Mouse (Mus musculus) 3T3-L1 (cell line): ENCODE measurements at regions not wholly inside any gene's neighbourhood (a gene's known extent, or its start where the extent isn't known, plus 50 kb on each side); places are given as distances from the start of the nearest gene placed in this dataset.
A peak's percentile ranks its signal among the peaks of the same experiment; 100 is the strongest.

ENCODE experiments used
- DNase-seq: peaks from one replicate; pipeline ENCODE4 v3.0.0-alpha.2; 2015; ENCODE audit warnings: low read depth, low spot score

DNA sequence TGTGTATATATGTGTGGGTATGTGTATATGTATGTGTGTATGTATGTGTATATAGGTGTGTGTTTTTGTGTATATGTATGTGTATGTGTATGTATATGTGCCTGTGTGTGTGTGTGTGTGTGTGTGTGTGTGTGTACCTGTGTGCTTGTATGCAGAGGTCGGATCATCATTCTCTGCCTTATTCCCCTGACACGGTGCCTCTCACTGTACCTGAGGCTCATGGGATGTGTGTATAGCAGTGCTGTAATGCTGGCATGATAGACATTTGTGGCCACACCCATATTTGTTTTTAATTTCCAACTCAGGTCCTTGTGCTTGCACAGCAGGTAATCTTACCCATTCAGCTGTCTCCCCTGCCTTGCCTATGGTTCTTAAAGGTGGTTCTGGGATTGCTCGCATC is 402.1 kb upstream of the Tmpo start:
- DNase-seq = no peak

- no peak for DNase-seq
Measured at GRCm38 (mm10) chr10:91580959-91581358, 399.8 kb upstream of the Tmpo start.

GRCm38 (mm10) chr10:91575323-91576064 is 394.4 kb upstream of the Tmpo start:
- DNase-seq = no peak

GRCm38 (mm10) chr10:91572796-91573195 is 391.7 kb upstream of the Tmpo start:
- DNase-seq = no peak

GRCm38 (mm10) chr10:91569046-91569445 is 387.9 kb upstream of the Tmpo start:
- no peak for DNase-seq

DNA sequence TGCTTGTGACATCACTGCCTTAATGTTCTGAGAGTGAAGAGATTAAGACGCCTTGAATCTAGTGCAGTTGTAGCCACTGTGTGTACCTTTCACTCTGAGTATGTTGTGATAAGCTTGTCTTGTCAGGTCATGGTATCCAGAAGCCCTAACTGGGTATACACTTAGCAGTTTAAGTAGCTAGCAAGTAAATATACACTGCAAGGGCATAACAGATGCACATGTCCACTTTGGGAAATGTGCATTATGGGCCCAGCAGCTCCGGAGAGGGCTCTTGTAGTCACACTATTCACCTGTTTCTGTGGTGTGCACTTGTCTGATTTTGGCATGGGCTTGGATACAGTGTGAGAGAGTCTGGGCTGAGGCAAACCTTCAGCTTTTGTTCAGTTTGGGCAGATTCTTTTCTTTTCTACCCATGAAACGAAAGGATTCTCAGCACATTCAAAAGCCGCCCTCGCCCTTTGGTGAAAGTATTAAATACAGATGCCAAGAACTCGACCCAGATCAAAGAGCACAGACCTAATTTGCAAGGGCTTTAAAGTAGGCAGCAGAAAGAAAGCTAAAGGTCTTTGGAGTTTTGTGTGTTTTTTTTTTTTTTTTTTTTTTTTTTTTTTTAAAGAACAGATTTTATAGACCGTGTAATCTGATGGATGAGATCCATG is 385.1 kb upstream of the Tmpo start:
- no peak for DNase-seq

DNA sequence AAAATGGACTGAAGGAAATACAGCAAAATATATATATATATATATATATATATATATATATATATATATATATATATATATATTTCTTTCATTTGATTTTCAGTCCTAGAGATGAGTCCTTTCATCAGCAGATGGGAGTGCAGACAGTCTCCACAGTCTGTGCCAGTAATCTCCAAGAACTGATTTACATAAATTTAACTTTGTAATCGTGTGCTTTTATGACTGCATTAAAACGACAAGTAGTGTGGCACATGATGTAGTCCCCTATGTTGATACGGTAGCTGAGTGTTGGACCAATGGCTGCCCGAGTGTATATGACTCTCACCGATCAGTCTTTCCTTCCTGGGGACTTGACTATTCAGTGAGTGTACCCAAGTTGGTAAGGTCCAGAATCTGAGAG is 378.2 kb upstream of the Tmpo start:
- DNase-seq = no peak

DNA sequence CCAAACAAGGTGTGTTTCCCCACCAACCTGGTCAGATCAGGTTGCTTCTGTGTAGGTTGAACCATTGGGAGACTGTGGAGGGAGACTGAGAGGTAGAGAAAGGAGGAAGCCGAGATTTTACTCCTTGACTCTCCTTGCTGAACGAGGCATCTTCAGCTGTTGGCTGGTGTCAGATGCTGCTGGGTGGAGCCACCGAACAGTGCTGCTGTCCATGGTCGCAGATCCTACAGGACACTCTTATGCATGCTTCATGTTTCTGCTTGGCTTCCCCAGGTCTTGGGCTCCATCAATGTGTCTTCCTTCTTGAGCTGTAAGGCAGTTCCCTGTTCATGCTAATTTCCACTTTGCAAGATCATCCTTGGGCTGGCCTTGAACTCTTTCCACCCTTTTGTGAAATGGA is 367.0 kb upstream of the Tmpo start:
- no peak for DNase-seq

DNA sequence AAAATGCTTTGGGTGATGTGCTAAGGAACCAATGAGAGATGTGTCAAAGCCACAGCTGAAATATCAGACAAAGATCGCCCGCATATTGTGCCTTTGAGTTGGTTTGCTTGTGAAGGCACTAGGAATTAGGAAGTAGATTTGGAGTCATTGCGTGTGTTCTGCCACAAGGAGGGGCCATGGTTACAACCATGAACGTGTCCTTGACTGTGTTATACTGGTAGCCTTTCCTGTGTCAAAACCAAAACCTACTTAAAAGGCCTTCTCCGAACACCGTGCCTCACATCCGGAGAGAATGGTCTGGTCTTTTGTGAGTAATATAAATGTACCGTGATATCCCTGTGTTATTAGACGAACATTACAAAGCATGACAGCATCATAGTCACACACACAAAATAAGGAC is 365.0 kb upstream of the Tmpo start:
- DNase-seq = peak; percentile 40

DNA sequence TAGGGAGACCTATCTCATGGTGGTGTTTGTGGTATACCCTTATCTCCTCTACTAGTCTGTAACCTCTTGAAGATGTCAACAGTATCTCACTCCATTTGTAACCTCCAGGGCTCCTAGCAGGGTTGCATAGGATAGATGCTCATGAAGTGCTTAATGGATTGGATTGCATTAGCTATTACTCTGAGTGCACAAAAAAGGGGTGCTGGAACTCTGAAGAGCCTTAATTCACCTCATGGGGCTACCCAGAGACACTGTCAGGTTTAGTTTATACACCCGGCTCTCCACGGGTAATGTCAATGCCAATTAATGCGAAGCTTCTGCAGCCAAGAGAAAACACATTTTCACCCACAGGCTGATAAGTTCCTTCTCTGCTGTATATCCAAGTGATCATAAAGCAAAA is 364.3 kb upstream of the Tmpo start:
- no peak for DNase-seq

DNA sequence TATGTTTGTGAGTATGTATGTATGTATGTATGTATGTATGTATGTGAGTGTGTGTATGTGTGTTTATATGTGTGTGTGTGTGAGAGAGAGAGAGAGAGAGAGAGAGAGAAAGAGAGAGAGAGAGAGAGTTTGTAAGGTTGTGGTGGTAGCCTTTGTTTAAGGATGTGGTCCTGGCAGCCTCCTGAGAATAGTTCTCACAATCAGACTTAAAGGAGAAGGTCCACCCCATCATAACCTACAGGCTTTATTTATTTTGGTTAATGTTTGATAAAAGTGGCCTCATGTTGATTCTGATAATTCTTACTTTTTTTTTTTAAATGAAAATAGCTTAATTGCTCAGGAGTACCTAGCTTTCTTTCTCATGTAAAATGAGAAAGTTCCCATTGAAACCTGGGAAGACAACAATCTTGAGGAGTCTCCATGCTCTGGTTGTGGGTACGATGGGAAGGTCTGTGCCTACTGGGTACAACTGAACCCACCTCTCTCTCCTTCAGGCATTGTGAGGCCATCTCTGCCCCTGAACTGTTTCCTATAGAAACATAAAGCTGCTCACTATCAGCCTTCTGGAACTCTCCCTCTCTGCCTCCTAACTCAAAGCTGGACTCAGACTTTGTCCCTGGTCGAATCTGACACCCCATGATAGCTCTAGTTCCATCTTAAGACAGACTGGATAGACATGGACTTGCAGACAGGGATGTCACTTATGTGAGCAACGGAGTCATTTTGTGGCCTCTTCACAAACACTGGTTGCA is 362.2 kb upstream of the Tmpo start:
- DNase-seq = no peak

DNA sequence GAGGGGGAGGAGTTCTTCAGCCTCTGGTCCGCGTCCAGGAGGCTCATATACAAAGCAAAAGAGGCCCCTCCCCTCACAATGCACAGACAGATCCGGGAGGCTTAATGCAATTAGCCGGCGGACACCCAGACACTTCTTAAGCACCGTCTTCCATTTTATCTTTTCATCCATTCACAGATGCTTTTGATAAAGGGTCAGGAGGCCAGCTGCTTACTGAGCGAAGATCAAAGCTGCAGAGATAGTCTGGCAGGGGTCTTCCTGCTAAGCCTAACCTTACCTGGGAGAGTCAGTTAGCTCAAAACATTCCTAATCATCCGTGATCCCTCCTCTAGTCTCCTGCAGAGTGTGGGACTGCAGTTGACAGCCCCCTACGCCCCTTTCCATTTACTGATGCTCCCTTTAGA is 361.1 kb upstream of the Tmpo start:
- DNase-seq = no peak

DNA sequence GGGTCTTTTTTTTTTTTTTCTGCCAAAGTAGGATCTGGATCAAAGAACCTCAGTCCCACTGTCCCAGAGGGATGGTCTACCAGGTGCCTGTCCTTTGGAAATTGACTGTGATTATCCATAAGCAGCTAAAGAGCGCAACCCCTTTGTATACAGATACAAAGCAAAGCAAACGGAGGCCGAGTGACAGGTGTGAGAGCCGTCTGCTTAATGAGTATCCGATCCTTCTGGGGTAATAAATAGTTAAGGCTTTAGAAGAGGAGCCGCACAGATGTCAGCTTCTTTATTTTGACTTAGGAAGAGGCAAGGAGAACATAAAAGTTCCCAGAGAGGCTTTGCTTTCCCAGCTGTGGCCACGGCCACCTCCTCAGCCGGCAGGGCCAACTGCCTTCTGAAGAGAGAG is 356.1 kb upstream of the Tmpo start:
- no peak for DNase-seq

DNA sequence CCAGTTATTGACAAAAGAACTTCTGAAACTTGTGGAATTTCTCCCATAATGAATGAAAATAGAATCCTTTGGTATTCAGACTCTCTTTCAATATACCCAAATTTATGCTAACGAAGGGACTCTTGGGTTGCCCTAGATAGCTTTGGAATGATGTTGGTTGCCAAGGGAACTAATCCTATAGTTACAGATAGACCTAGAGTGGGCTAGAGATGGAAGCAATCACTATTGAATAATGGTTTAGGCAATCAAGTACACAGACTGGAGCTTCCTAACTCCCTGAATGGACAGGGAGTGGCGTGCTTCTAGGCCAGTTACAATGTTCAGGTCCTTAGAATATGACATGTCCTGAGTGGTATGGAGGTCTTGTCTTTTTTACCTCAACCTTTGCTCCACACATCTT is 354.3 kb upstream of the Tmpo start:
- DNase-seq = no peak

DNA sequence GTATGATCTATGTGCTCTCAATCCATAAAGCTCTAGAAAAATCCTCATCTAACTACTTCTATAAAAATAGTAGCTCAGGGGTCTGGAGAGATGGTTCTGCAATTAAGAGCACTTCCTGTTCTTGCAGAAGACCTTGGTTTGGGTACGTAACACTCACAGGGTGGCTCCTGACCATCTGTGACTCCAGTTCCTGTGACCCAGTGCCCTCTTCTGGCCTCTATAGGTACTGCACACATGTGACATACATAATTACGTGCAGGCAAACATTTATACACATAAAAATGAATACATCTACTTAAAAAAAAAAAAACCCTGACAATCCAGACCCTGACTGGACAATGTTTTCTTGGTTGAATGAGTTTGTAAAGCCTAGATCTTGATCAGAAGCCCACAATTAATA is 347.2 kb upstream of the Tmpo start:
- peak; percentile 2 for DNase-seq

DNA sequence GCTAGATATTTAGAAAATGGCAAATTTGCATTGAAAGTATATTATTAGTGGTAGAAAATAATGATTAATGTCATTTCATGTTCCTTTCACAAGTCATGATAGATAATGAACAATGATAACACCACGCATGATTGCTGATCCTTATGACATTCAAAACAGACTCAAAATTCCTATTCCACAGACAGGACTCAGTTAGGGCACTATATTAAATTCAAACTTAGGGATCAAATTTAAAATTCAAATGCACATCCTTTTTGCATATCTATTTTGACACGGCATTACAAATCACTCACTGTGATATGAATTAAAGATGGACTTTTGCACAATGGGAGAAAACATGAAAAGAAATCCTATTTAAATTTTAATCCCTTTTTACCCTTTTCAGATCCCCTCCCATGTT is 340.1 kb upstream of the Tmpo start:
- no peak for DNase-seq

DNA sequence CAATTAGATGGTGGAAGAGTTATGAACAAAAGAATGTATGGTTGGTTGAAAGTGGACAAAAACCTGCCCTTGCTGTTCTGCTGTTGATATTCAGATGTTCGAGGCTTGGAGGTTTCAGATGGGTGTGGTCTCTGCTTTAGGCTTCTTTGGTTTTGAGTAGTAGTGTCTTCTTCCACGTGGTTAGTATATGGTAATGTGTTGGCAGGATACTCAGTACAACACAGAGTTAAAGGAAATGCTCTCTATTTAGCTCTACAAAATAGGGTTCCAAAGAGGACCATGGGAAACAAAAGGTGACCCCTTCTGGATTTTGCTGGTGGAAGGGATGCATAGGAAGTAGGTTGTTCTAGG is 333.9 kb upstream of the Tmpo start:
- no peak for DNase-seq

- no peak for DNase-seq
Measured at GRCm38 (mm10) chr10:91514163-91515020, 333.3 kb upstream of the Tmpo start.

DNA sequence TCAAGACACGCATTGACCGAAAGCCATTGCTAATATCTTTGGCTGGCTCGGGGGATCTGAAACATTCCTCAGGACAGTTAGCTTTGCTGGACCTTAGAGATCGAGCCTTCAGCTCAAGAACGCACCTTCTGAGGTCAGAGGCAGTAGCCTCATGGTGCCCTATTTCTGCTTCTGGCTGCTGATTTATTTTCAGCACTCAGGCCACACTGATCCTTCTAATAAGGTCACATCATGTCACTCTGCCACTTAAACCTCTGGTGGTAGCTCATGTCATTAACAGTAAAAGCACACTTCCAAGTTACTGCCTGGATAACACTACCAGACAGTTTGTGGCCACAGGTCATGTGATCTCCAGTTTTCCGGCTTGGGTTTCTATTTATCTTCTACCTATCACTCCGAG is 325.9 kb upstream of the Tmpo start:
- DNase-seq = no peak

- DNase-seq = no peak
Measured at GRCm38 (mm10) chr10:91504891-91505290, 323.8 kb upstream of the Tmpo start.

DNA sequence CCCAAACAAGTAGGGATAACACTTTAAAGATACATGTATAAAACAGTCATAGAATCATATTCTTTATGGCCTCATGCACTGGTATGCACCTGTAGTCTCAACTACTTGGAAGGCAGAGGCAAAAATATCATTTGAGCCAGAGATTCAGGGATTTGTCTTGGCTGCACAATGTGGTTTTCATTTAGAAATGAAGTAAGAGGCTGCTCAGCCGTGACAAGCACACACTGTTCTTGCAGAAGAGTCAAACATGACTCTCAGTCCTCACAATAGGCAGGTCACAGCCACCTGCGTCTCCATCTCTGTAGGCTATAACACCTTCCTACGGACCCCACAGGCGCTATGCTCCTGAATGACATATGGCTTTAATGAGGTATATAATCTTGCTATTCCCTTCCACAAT is 317.4 kb upstream of the Tmpo start:
- no peak for DNase-seq

GRCm38 (mm10) chr10:91464691-91465090 is 283.6 kb upstream of the Tmpo start:
- DNase-seq = peak; percentile 33
